Mouse (Mus musculus) heart, adult 2 months (tissue): Measurements from ENCODE around the gene Polr3c. TPM values are rescaled to one million over a fixed set of nuclear protein-coding genes. Genes with fewer than 3 reads are reported as not detected.

Experiments
- DNase-seq, 2 experiments: peaks; one replicate each; pipeline ENCODE4 v3.0.0; 2021
- H3K27ac ChIP-seq: fragments of 200-600 bp; 2 replicates; pipeline ENCODE4 v1.8.1; 2022
- H3K27me3 ChIP-seq: fragments of 200-500 bp; 2 replicates; pipeline ENCODE4 v1.6.1; 2012; ENCODE audit warnings: mild to moderate bottlenecking, low read length, inconsistent platforms, mixed read lengths; ENCODE audit not compliant: control insufficient read depth, insufficient read depth
- H3K36me3 ChIP-seq: fragments of 200-500 bp; 2 replicates; pipeline ENCODE4 v1.6.1; 2012; ENCODE audit warnings: low read length, inconsistent platforms; ENCODE audit not compliant: control insufficient read depth, insufficient read depth
- H3K4me1 ChIP-seq: fragments of 200-500 bp; 2 replicates; pipeline ENCODE4 v1.6.1; 2011; ENCODE audit warnings: low read length; ENCODE audit not compliant: control insufficient read depth, insufficient read depth
- H3K4me3 ChIP-seq: fragments of 200-600 bp; 2 replicates; pipeline ENCODE4 v1.8.1; 2022
- H3K79me2 ChIP-seq: fragments of 200-500 bp; replicated peaks from 2 replicates; pipeline ENCODE4 v1.6.1; 2012; ENCODE audit warnings: mild to moderate bottlenecking, inconsistent platforms, low read length, moderate library complexity, mixed read lengths; ENCODE audit not compliant: control insufficient read depth, insufficient read depth
- H3K9ac ChIP-seq: fragments of 200-500 bp; 2 replicates; pipeline ENCODE4 v1.6.1; 2012; ENCODE audit warnings: low read depth, mild to moderate bottlenecking, control low read depth, inconsistent platforms, low read length, mixed read lengths
- CTCF ChIP-seq: fragments of 200-600 bp; IDR thresholded peaks from 2 replicates; pipeline ENCODE4 v1.8.1; 2022; ENCODE audit warnings: antibody characterized with exemption, mild to moderate bottlenecking, moderate library complexity
- EP300 ChIP-seq: fragments of 200-500 bp; IDR thresholded peaks from 2 replicates; pipeline ENCODE4 v1.6.1; 2011; ENCODE audit warnings: low read depth, low read length, control low read depth; ENCODE audit not compliant: insufficient read depth
- POLR2A ChIP-seq: fragments of 200-500 bp; IDR thresholded peaks from 2 replicates; pipeline ENCODE4 v1.6.1; 2011; ENCODE audit warnings: mild to moderate bottlenecking, low read depth, low read length, control low read depth; ENCODE audit not compliant: insufficient read depth
- WGBS: fragments of 180-500 bp; shearing (Covaris S2); methylation state at CpG from one replicate; pipeline ENCODE4 v1.1.7; 2018; 5-methylcytosine and 5-hydroxymethylcytosine counted together
- intact Hi-C: fragments of 180-260 bp; cut with DNase I; formaldehyde crosslinking; loops from one replicate; pipeline ENCODE4 v1.15.1; 2025
- polyA plus RNA-seq: library from polyadenylated mRNA; depleted of rRNA; stranded (reverse); fragments of >200 nt; gene quantifications from 2 replicates; pipeline ENCODE4 v1.2.3, GENCODE M21; 2012
- total RNA-seq, 2 experiments: library from RNA; stranded (reverse); gene quantifications; 2 replicates each; pipeline ENCODE4 v1.2.3; 2021

The Polr3c gene
- total and polyA plus RNA-seq, 3 experiments: 21.2 to 24.4 (median 22.4) TPM

DNA sequence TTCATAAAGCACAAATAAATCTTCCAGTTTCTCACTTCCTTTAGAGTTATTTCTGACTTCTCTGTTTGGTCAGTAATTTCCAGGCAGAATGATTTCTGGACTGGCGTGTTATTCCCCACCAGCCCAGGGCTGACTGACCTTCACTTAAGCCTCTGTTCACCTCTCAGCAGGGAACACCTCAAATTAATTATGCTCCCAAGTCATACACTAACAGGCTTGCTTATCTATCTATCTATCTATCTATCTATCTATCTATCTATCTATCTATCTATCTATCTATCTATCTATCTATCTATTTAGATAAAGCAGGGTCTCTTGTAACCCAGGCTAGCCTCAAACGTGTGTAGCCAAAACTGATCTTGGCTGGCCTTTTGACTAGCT is 18.8 kb downstream of the Polr3c start:
- Histone ChIP-seq H3K79me2 (no peaks in the 10 kb centered on the region), H3K36me3 (no peaks in the 10 kb centered on the region), H3K27me3 (no peaks in the 10 kb centered on the region), H3K27ac (no peak overlapping the region), H3K9ac (no peak overlapping the region), H3K4me1 (peaks cover 3% of the 10 kb centered on the region; the same call in 1 of the 2 replicates), H3K4me3 (peak overlapping the region; percentile 80; the same call in 1 of the 2 replicates)
- 53% methylated on average over 2 of the region's 2 CpGs for WGBS
- intact Hi-C loops: loop anchor here (5.0 kb wide), 3 partner anchors 41 to 161 kb away; partner anchors contain the start of gene Itga10
- DNase-seq: no peak
- TF ChIP-seq CTCF (no peak), POLR2A (no peak), EP300 (no peak)

DNA sequence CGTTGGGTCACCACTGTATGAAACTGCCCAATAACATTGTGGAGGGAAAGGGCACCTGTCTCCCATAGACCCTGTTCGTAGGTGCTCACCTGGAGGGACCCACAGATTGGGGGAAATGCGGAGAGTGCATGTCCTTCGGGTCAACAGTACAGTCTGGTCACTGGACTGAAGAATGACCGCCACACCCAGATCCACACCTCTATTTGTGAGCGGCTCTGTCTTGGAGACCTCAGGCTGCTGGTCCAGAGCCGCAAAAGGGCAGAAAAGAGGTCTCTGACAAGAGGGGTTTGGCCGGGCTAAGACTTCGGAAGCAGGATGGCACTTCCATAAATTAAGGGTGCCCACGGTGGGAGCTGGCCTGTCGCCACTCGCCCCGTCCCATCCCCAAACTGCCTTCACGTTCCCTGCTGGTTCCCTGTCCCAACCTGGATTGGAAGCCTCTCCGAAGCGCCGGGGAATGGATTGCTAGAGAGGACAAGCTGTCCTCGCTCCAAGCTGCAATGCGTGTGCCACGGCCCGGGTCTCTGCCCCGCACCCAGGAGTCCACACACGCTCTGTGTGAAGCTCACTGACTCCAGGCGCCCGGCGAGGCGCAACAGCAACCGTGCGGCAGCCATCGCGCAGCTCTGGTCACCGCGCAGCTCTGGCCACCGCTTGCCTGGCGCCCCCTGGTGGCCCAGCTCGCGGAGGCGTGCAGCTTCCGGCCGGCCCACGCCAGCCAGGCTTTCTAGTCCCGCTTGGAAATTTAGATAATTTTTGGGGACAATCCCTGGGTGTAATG is 19.3 kb downstream of the Polr3c start, which contains the start of gene Nudt17:
Gene Nudt17, minus strand, starts transcription at position 660 of the 781 bp plus-strand sequence.
- no peaks in the 10 kb centered on the region for H3K36me3 ChIP-seq
- H3K9ac ChIP-seq: peak within 1 kb of the TSS; percentile 77
- 4% methylated on average over 42 of the region's 42 CpGs for WGBS
- H3K4me3 ChIP-seq: peak within 1 kb of the TSS; percentile 80
- peaks cover 3% of the 10 kb centered on the region; the same call in 1 of the 2 replicates for H3K4me1 ChIP-seq
- peak; percentile 87 to 92 for DNase-seq
- no peaks in the 10 kb centered on the region for H3K27me3 ChIP-seq
- no peak for TF ChIP-seq EP300
- TF ChIP-seq CTCF: no peak; the same call in 1 of the 2 replicates
- no peak for TF ChIP-seq POLR2A
- no peaks in the 10 kb centered on the region for H3K79me2 ChIP-seq
- peak within 1 kb of the TSS; percentile 43 for H3K27ac ChIP-seq
- intact Hi-C loops: loop anchor here (5.0 kb wide), 3 partner anchors 41 to 161 kb away; partner anchors contain the start of gene Itga10

DNA sequence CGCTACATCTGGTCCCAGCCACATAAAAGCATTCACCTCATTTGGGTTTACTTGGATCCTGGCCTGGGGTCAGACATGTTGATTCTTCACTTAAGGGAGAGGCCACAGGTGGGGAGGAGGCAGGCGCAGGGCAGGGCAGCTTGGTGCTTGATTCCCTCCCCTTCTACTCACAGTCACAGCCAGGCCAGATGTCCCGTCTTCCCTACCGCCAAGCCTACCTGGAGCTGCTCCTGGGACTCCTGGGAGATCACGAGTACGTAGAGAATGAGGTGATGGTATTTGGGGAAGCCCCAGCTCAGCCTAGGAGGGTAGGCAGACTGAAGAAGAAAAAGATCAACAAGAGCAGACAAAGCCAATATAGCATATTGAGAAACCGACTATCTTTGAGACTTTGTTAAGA is 20.4 kb downstream of the Polr3c start:
- Histone ChIP-seq H3K9ac (no peak overlapping the region), H3K4me3 (no peak overlapping the region), H3K27ac (no peak overlapping the region), H3K4me1 (peaks cover 3% of the 10 kb centered on the region; the same call in 1 of the 2 replicates), H3K36me3 (no peaks in the 10 kb centered on the region), H3K79me2 (no peaks in the 10 kb centered on the region), H3K27me3 (no peaks in the 10 kb centered on the region)
- intact Hi-C loops: loop anchor here (5.0 kb wide), 3 partner anchors 40 to 160 kb away; partner anchors contain the start of gene Itga10
- 67% methylated on average over 7 of the region's 7 CpGs for WGBS
- DNase-seq: no peak
- TF ChIP-seq POLR2A (no peak), CTCF (no peak), EP300 (no peak)

GRCm38 (mm10) chr3:96706217-96706616 is 21.2 kb downstream of the Polr3c start:
- TF ChIP-seq POLR2A (no peak), EP300 (no peak), CTCF (no peak)
- no peak for DNase-seq
- no peak overlapping the region for H3K27ac ChIP-seq
- 88% methylated on average over 11 of the region's 11 CpGs for WGBS
- no peaks in the 10 kb centered on the region for H3K27me3 ChIP-seq
- H3K4me3 ChIP-seq: no peak overlapping the region
- H3K36me3 ChIP-seq: no peaks in the 10 kb centered on the region
- no peaks in the 10 kb centered on the region for H3K79me2 ChIP-seq
- H3K4me1 ChIP-seq: peaks cover 3% of the 10 kb centered on the region; the same call in 1 of the 2 replicates
- no peak overlapping the region for H3K9ac ChIP-seq
- intact Hi-C loops: loop anchor here (5.0 kb wide), 3 partner anchors 39 to 159 kb away; partner anchors contain the start of gene Itga10

DNA sequence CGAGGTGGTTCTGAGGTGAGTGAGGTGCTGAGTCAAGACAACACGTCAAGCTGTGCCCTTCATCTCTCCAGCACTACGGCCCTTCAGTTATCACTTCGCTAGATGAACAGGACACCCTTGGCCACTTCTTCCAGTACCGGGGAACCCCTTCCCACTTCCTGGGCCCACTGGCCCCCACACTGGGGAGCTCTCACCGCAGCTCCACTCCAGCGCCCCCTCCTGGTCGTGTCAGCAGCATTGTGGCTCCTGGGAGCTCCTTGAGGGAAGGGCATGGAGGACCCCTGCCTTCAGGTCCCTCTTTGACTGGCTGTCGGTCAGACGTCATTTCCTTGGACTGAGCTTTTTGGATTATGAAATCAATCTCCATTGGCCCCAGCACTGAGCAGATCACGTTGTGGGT is 22.6 kb downstream of the Polr3c start:
- H3K4me3 ChIP-seq: no peak overlapping the region
- TF ChIP-seq EP300 (no peak), CTCF (peak; percentile 65), POLR2A (no peak)
- no peak for DNase-seq
- H3K27ac ChIP-seq: no peak overlapping the region
- H3K9ac ChIP-seq: no peak overlapping the region
- H3K36me3 ChIP-seq: no peaks in the 10 kb centered on the region
- WGBS: 72% methylated on average over 11 of the region's 11 CpGs
- H3K4me1 ChIP-seq: peaks cover 3% of the 10 kb centered on the region; the same call in 1 of the 2 replicates
- H3K27me3 ChIP-seq: no peaks in the 10 kb centered on the region
- no peaks in the 10 kb centered on the region for H3K79me2 ChIP-seq
- intact Hi-C loops: loop anchor here (5.0 kb wide), 3 partner anchors 37 to 157 kb away; partner anchors contain the start of gene Itga10
